Mouse (Mus musculus) v-Abl transformed pro-B cells (cell line): ENCODE measurements at regions not wholly inside any gene's neighbourhood (a gene's known extent, or its start where the extent isn't known, plus 50 kb on each side); places are given as distances from the start of the nearest gene placed in this dataset.
"Not testable (repeated sequence)": the region's sequence is repeated elsewhere in the genome, so short reads cannot be mapped to it uniquely, and the experiment has no call there.

ENCODE experiments used
- in situ Hi-C, 2 experiments: fragments of 400-800 bp; cut with MboI; formaldehyde crosslinking; loops; one replicate each; pipeline ENCODE4 v1.15.1; 2025; ENCODE audit not compliant: unreplicated experiment in 2 of 2

DNA sequence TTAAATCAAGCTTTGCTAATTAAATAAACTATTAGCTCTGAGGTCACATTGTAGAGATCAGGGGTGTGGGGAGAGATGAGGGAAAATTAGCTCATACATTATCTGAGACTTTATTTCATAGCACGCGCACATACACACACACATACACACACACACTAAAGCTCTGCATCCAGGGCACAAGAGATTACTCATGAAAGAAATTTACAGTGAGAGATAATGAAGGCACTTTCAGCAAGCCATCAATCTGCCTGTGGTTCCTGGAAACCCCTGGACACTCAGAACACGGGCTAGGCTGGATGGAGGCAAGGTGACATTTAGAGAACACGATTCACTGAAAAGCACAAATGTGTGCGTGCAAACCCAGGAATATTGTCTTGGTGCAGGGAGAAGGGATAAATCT, 60.2 kb downstream of the Scg2 start:
- in situ Hi-C loops = no loop called here

GRCm38 (mm10) chr1:79374811-79375210, 65.1 kb downstream of the Scg2 start:
- in situ Hi-C loops = loop anchor here in 1 of 2 experiments (25.0 kb wide), 1 partner anchor 312 kb away; no protein-coding TSS in a partner anchor

- in situ Hi-C loops = loop anchor here in 1 of 2 experiments (25.0 kb wide), 1 partner anchor 330 kb away; no protein-coding TSS in a partner anchor
These were observed 82.5 kb downstream of the Scg2 start for GRCm38 (mm10) chr1:79357291-79358045.

DNA sequence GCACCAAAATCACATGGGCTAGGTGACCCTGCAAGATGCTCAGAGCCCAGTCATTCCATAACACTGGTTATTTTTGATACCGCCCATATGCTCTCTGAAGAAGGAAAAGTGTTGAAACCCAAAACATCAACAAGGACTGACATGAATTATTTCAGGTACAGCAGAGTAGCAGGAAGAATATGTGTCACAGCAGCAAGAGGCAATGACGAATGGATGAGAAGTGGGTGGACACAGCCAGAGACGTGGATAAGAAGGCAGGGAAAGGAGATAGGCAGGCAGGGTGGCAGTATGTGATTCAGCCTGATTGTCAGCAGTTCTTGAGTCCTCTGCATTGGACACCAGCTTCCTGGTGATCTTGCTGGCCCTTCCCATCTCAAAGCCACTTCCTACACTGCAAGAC, 93.4 kb downstream of the Scg2 start:
- in situ Hi-C loops = no loop called here

GRCm38 (mm10) chr1:79335480-79336114, 104.3 kb downstream of the Scg2 start:
- in situ Hi-C loops = no loop called here

GRCm38 (mm10) chr1:79317194-79317593, 122.7 kb downstream of the Scg2 start:
- in situ Hi-C loops = no loop called here

- in situ Hi-C loops = no loop called here
These were observed 125.1 kb downstream of the Scg2 start for GRCm38 (mm10) chr1:79314774-79315173.

DNA sequence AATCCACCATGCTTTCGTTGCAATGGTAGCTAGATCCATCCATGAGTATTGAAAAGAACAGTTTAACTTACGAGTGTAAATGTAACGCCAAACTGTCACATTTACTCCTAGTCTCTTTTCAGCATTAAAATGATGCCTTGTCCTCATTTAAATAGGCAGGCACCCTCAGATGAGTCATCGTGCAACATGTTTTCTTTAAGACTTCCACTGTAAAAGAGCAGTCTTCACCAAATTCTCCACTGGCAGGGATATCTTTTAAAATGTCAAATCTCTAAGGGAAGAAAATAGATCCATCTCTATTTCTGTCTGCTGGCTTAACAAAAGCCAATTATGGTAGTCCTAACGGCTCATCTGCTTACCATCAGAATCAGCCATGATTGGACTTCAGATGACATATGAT, 127.8 kb downstream of the Scg2 start:
- in situ Hi-C loops = no loop called here

GRCm38 (mm10) chr1:79303602-79304001, 136.3 kb downstream of the Scg2 start:
- in situ Hi-C loops = no loop called here

GRCm38 (mm10) chr1:79299639-79300038, 140.3 kb downstream of the Scg2 start:
- in situ Hi-C loops = no loop called here

DNA sequence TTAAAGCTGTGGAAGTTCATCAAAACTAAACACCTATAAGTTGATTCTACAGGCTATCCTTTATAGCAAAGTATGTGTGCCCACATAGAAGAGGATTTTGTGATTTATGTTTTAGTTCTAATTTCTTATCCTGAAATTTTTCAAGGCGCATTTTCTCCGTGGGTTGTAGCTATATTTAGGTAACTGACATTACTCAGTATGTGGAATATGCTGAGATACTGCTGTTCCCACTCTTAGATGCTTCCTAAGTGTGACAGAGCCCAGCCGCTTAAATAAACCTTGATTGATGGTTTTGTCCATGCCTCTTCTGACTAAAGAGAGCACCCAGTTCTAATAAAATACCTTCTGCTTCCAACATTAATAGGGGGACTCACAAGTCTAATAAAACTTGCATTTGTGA, 180.2 kb downstream of the Scg2 start:
- in situ Hi-C loops = no loop called here

- in situ Hi-C loops = no loop called here
These were observed 226.9 kb downstream of the Scg2 start for GRCm38 (mm10) chr1:79212970-79213369.

- in situ Hi-C loops = no loop called here
These were observed 227.4 kb downstream of the Scg2 start for GRCm38 (mm10) chr1:79212471-79212870.

GRCm38 (mm10) chr1:79211981-79212380, 227.9 kb downstream of the Scg2 start:
- in situ Hi-C loops = not testable (repeated sequence)

DNA sequence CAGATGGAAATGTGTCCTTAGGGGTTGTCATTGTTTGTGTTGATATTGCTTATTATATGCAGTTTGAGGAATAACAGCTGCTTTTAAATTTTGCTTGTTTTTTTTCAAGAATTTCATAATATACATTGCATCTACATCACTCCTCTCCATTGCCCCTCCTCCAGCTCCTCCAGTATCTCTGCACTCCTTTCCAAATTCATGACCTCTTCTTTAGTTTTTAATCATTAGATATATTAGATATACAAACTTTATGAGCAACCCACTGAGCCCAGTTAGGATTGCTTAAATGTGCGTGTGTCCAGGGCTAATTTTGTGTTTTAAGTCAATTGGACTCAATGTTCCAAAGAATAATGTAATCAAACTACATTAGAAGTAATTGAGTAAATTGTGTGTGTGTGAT, 232.7 kb downstream of the Scg2 start:
- in situ Hi-C loops = no loop called here

- in situ Hi-C loops = no loop called here
These were observed 242.2 kb downstream of the Scg2 start for GRCm38 (mm10) chr1:79197682-79198081.

- in situ Hi-C loops = no loop called here
These were observed 248.9 kb downstream of the Scg2 start for GRCm38 (mm10) chr1:79191031-79191430.

DNA sequence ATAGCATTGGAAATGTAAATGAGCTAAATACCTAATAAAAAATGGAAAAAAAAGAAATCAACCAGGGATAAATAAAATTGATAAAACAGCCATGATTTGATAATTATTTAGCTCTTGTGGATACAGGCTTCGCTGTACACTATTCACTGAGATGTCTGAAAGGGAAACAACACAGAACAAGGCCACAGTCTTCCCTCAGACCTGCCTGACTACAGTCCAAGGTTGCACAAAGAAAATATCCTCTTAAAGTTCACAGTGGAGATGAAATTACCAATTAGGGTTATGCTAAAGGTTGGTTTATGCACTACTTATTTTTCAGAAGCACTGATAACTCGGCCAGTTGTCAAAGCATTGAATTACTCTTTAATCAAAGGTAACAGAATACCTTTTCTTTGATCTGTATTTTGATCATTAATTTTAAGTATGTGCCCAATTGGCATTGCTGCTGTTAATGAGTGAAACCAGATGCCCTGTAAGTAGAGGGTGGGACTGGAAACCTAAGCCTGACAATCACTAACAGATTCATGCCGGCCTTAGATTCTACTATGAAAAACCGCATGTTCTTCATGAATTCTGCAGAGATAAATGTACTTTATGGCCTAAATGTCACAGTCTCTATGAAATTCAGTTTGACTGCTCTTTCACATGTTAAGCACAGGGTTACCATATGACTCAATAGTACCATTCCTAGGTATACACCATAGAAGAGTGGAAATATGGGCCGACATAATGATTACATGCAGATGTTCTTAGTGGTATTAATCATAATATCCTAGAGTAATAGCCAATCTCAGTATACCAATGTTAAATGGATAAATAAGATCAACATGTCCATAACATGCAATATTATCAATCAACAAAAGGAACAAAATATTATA, 256.1 kb downstream of the Scg2 start:
- in situ Hi-C loops = no loop called here

GRCm38 (mm10) chr1:79144113-79144512, 295.8 kb downstream of the Scg2 start:
- in situ Hi-C loops = no loop called here
